Mouse (Mus musculus): Measurements from ENCODE around the gene Tjap1. TPM values are rescaled to one million over a fixed set of nuclear protein-coding genes. Genes with fewer than 3 reads are reported as not detected.
A peak's percentile ranks its signal among the peaks of the same experiment; 100 is the strongest.

Tjap1 gene
- polyA plus RNA-seq, 1 experiment from 2014 or later: 55.3 TPM

DNA sequence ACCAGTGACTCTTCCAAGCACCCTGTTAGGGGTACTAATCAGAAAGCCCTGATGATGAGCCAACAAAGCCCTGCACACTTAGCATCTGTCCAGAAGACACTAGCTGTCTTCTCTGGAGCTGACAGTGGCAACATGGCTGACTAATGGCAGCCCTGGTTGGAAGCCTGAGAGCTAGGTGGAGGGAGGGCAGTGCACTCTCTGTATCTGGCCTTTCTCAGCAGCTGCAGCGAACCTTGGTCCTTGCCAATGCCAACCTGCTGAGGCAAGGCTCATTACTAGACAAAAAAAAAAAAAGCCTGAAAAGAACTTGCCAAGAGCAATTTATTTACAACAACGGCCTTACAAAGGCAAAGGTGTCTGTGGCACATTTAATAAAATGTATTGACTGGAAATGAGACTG, 39.2 kb downstream of the Tjap1 start:
- TF ChIP-seq CTCF (IDR thresholded peaks at IDR 0.05): no peak
- in situ Hi-C loops (cut with MboI; ENCODE audit: low pct_unique_long_range_greater_than_20kb): no loop called here
- CTCF ChIA-PET: no interaction called here
- ATAC-seq (no peak), DNase-seq (ENCODE audit: low read depth, low spot score) (no peak)
- H3K27me3 ChIP-seq: no peaks in the 10 kb centered on the region
- POLR2A ChIA-PET: interaction anchor here (1.1 kb wide), 1 partner anchor 33 kb away, joined by 13 read pairs; no protein-coding TSS in a partner anchor

DNA sequence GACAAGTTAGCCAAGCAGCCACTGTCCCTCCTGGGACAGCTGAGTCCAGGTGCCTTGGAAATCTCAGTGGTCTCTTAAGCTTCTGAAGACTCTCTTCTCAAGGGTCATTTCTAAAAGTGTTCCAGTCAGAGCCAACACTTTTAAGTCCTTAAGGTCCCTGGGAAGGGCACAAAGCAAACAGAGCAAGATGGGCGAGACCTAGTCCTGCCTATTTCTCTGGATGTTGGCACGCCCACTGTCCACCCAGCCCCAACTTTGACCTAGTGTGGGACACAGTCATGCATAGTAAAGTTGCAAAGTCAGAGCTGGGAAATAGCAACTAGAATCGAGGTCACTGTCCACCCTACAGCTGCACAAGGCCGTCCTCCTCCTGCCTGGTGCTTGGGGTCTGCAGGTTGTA, 39.8 kb downstream of the Tjap1 start:
- no peak for TF ChIP-seq CTCF (IDR thresholded peaks at IDR 0.05)
- DNase-seq (ENCODE audit: low read depth, low spot score): no peak
- CTCF ChIA-PET: interaction anchor here (1.3 kb wide), 1 partner anchor 10 kb away, joined by 4 read pairs; no protein-coding TSS in a partner anchor
- no peaks in the 10 kb centered on the region for H3K27me3 ChIP-seq
- no peak for ATAC-seq
- POLR2A ChIA-PET: no interaction called here
- in situ Hi-C loops (cut with MboI; ENCODE audit: low pct_unique_long_range_greater_than_20kb): no loop called here

DNA sequence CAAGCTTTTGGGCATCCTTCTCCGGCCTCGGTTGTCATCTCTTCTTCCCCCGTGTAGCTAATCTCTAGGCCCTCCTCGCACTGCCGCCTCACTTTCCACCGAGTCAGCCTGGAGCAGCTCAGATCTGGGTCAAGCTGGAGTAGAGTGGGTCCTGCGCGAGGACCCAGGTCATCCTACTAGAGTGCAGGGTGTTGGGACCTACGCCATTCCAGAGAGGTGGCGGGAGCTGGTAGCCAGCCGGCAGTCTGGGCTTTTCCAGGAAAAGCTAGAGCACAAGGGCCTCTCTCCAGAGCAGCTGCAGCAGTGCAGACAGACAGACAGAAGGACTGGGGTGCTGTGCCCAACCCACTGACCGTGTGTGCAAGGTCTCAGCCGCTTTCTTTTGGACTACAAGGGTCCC, 40.6 kb downstream of the Tjap1 start:
- CTCF ChIA-PET: interaction anchor here (1.3 kb wide), 1 partner anchor 10 kb away, joined by 4 read pairs; no protein-coding TSS in a partner anchor
- ATAC-seq: no peak
- H3K27me3 ChIP-seq: no peaks in the 10 kb centered on the region
- POLR2A ChIA-PET: interaction anchor here (0.9 kb wide), 1 partner anchor 41 kb away, joined by 3 read pairs; no protein-coding TSS in a partner anchor
- TF ChIP-seq CTCF (IDR thresholded peaks at IDR 0.05): no peak
- no peak for DNase-seq (ENCODE audit: low read depth, low spot score)
- in situ Hi-C loops (cut with MboI; ENCODE audit: low pct_unique_long_range_greater_than_20kb): no loop called here

DNA sequence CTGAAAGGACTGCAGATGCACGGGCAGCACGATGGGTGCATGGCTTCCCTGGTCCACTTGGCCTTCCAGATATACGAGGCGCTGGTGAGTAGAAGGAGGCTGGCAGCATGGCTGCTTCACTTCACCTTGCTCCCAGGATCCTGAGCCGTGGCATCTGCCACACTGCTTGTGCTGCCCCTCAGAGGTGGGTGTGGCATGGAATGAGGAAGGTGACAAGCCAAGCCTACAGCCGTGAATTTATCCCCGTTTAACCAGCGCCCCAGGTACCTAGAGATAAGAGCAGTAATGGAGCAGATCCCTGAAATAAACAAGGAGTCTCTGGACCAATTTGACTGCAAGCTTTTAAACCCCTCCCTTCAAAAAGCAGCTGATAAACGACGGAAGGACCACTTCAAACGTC, 41.4 kb downstream of the Tjap1 start:
- in situ Hi-C loops (cut with MboI; ENCODE audit: low pct_unique_long_range_greater_than_20kb): no loop called here
- TF ChIP-seq CTCF (IDR thresholded peaks at IDR 0.05): no peak
- DNase-seq (ENCODE audit: low read depth, low spot score): no peak
- CTCF ChIA-PET: no interaction called here
- H3K27me3 ChIP-seq: no peaks in the 10 kb centered on the region
- ATAC-seq: no peak
- POLR2A ChIA-PET: interaction anchor here (0.9 kb wide), 1 partner anchor 40 kb away, joined by 3 read pairs; no protein-coding TSS in a partner anchor

DNA sequence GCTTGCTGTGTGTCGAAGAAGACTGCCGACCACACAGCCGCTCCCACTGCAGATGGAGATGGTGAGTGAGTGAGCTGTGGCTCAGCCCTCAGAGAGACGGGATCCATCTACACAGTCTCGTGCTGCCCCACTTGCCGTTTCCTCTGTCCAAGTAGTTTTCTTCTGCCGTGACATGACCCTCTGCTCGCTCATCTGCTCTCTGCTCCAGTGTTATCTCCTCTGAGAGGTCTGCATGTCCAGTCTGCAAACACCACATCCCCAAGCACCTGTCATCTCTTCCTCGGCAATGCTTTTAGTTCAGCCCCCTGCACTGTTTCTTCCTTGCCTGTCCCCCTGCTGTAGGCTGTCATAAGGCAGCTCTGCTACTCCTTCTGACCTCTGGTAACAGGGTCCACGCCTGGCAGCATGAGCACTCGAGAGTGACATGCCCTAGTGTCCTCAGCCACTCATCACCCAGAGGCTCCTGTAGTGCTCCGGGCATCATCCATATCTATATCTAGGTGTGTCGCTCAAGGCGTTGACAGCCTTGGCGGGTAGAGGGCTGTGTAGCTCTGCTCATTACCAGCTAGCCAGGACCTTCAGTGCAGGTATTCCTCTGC, 43.2 kb downstream of the Tjap1 start:
- POLR2A ChIA-PET: interaction anchor here (0.6 kb wide), 1 partner anchor 836 kb away, joined by 3 read pairs; no protein-coding TSS in a partner anchor
- ATAC-seq: no peak
- no peak for TF ChIP-seq CTCF (IDR thresholded peaks at IDR 0.05)
- in situ Hi-C loops (cut with MboI; ENCODE audit: low pct_unique_long_range_greater_than_20kb): no loop called here
- CTCF ChIA-PET: interaction anchor here (1.1 kb wide), 1 partner anchor 12 kb away, joined by 3 read pairs; no protein-coding TSS in a partner anchor
- no peak for DNase-seq (ENCODE audit: low read depth, low spot score)
- no peaks in the 10 kb centered on the region for H3K27me3 ChIP-seq

DNA sequence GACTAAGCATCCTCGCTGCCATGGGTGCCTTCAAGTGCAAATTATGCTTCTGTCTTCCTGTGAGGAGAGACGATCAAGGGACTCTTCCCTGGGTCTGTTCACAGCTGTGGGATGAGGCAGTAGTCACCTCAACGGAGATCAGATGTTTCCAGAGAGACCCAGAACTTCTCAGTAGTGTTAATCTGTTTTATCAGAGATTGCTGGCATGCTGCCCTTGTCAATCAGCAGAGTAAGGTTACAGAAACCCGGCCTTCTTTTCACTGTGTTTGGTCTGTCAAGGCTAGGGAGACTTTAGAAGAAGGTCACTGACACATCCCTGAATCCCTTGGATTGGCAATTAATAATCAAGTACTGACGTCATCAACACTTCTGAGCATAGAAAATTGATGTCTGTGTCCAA, 45.3 kb downstream of the Tjap1 start:
- ATAC-seq (no peak), DNase-seq (ENCODE audit: low read depth, low spot score) (no peak)
- POLR2A ChIA-PET: interaction anchor here (1.3 kb wide), 1 partner anchor 8 kb away, joined by 4 read pairs; no protein-coding TSS in a partner anchor
- TF ChIP-seq CTCF (IDR thresholded peaks at IDR 0.05): no peak
- CTCF ChIA-PET: no interaction called here
- no peaks in the 10 kb centered on the region for H3K27me3 ChIP-seq
- in situ Hi-C loops (cut with MboI; ENCODE audit: low pct_unique_long_range_greater_than_20kb): no loop called here

DNA sequence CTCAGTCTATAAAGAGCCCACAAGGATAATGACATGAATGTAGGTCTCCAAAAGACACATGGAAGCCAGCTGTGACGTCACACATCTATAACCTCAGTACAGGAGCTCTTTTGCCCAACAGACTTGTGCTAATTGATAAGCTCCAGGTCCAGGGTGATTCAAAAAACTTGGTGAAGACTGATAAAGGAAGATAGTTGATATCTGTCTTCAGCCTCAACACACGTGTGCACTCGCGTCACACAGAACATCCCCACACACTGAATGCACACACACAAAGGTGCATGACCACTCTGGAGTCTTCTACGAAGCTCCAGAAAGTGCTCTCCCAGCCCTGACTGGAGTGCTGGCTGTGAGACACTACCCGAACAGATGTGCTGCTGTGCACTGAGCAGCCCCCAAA, 45.7 kb downstream of the Tjap1 start:
- in situ Hi-C loops (cut with MboI; ENCODE audit: low pct_unique_long_range_greater_than_20kb): no loop called here
- ChIA-PET CTCF (no interaction called here), POLR2A (no interaction called here)
- ATAC-seq: no peak
- no peak for TF ChIP-seq CTCF (IDR thresholded peaks at IDR 0.05)
- H3K27me3 ChIP-seq: no peaks in the 10 kb centered on the region
- DNase-seq (ENCODE audit: low read depth, low spot score): no peak

DNA sequence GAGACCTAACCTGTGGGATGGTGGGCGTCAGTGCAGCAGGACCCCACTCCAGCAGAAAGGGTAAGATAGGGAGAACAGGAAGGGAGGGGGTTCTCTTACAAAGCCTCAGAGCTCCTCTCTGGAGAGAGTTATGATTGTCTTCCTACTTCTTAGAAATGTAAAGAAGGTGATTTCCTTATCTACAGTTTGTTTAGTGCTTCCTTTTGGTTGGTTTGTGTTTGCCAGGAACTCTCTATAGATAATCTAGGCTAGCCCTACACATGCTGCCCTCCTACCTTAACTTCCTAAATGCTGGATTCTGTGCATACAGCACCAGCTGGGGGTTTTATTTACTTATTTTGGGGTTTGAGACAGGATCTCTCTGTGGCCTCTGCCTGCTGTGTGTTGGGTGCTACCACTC, 46.8 kb downstream of the Tjap1 start:
- POLR2A ChIA-PET: no interaction called here
- DNase-seq (ENCODE audit: low read depth, low spot score): no peak
- no peak for ATAC-seq
- no peak for TF ChIP-seq CTCF (IDR thresholded peaks at IDR 0.05)
- H3K27me3 ChIP-seq: no peaks in the 10 kb centered on the region
- CTCF ChIA-PET: no interaction called here
- in situ Hi-C loops (cut with MboI; ENCODE audit: low pct_unique_long_range_greater_than_20kb): no loop called here

DNA sequence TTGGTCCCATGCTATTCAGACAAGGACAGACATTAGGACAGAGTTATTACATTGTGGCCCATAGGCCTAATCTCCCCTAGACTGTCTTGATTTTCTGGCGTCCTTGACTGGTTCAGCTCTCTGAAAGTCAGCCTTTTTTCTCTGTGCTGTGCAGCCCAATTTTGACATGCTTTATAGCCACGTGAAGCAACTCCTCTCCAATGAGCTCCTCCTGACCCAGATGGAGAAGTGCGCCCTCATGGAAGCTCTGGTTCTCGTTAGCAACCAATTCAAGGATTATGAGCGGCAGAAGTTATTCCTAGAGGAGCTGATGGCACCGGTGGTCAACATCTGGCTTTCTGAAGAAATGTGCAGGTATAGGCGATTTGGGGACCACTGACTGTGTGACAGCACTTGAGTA, 55.2 kb downstream of the Tjap1 start:
- ATAC-seq: no peak
- CTCF ChIA-PET: interaction anchor here (0.9 kb wide), 2 partner anchors 12 to 47 kb away, joined by 3 read pairs; no protein-coding TSS in a partner anchor
- no peak for TF ChIP-seq CTCF (IDR thresholded peaks at IDR 0.05)

DNA sequence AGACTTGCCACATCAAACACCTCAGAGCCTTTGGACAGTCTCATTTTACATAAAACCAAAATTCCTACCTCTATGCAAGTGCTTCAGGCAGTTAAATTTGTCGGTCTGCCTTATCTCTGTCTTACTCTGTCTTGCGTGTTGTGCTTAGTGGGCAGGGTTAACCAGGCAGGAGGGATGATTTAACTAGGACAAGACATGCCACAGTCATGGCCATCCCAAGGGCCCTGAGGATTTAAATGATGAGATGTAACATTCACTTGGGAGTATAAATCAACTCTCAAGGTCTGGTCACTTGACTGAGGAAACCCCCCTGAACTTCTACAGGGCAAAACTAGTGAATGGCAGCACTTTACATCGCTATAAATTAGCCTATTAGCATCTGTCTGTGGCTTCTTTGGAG, 61.2 kb downstream of the Tjap1 start:
- H3K27me3 ChIP-seq: no peaks in the 10 kb centered on the region
- DNase-seq (ENCODE audit: low read depth, low spot score): no peak
- in situ Hi-C loops (cut with MboI; ENCODE audit: low pct_unique_long_range_greater_than_20kb): no loop called here
- CTCF ChIA-PET: interaction anchor here (1.6 kb wide), 1 partner anchor 173 kb away, joined by 3 read pairs; no protein-coding TSS in a partner anchor
- ATAC-seq: no peak
- no peak for TF ChIP-seq CTCF (IDR thresholded peaks at IDR 0.05)
- POLR2A ChIA-PET: interaction anchor here (0.7 kb wide), 1 partner anchor 8 kb away, joined by 3 read pairs; no protein-coding TSS in a partner anchor

More for the DNA sequence above, 55.2 kb downstream of the Tjap1 start:
- DNase-seq (ENCODE audit: low read depth, low spot score): no peak
- POLR2A ChIA-PET: interaction anchor here (0.6 to 1.4 kb wide), 2 partner anchors 16 to 721 kb away, joined by 3 to 5 read pairs; partner anchors contain the start of gene Aars2
- no peaks in the 10 kb centered on the region for H3K27me3 ChIP-seq
- in situ Hi-C loops (cut with MboI; ENCODE audit: low pct_unique_long_range_greater_than_20kb): no loop called here

DNA sequence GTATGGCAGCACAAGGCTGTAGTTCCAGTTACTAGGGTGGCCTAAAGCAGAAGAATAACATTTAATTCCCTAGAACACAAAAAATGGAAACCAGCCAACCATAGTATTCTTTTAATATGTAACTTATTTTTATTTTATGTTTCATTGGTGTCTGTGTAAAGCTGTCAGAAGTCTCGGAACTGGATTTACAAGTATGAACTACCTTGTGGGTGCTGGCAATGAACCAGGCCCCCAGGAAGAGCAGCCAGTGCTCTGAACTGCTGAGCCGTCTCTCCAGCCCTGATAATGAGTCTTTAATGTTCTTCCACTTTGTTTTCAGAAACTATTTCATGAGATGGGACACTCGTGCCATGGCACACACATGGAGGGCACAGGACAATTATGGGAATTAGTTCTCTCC, 72.3 kb downstream of the Tjap1 start:
- ATAC-seq: peak; percentile 73
- H3K27me3 ChIP-seq: no peaks in the 10 kb centered on the region
- DNase-seq (ENCODE audit: low read depth, low spot score): peak; percentile 86
- ChIA-PET CTCF (interaction anchor here (1.3 kb wide), 1 partner anchor 18 kb away, joined by 3 read pairs; no protein-coding TSS in a partner anchor), POLR2A (no interaction called here)
- in situ Hi-C loops (cut with MboI; ENCODE audit: low pct_unique_long_range_greater_than_20kb): no loop called here
- no peak for TF ChIP-seq CTCF (IDR thresholded peaks at IDR 0.05)

Other genes with a start within 250 kb of the Tjap1 start
- 100 TPM for gene Mrps18a, start 172.0 kb downstream of the Tjap1 start, polyA plus RNA-seq (2021)
- gene Rsph9, start 138.8 kb downstream of the Tjap1 start, polyA plus RNA-seq (2021): 29.3 TPM
- gene Mad2l1bp, start 129.5 kb downstream of the Tjap1 start, polyA plus RNA-seq (2021): 14.6 TPM
- gene Gtpbp2, start 122.0 kb downstream of the Tjap1 start, polyA plus RNA-seq (2021): 84.7 TPM
- gene Polh, start 80.4 kb downstream of the Tjap1 start, polyA plus RNA-seq (2021): 14.4 TPM
- 48.3 TPM for gene Xpo5, start 80.2 kb downstream of the Tjap1 start, polyA plus RNA-seq (2021)
- 93.1 TPM for gene Polr1c, start 35.0 kb downstream of the Tjap1 start, polyA plus RNA-seq (2021)
- 88.7 TPM for gene Yipf3, start 34.9 kb downstream of the Tjap1 start, polyA plus RNA-seq (2021)
- 9.4 TPM for gene Lrrc73, start 29.5 kb downstream of the Tjap1 start, polyA plus RNA-seq (2021)
- gene Dlk2, start 14.4 kb upstream of the Tjap1 start, polyA plus RNA-seq (2021): 1.4 TPM
- gene Abcc10, start 45.3 kb upstream of the Tjap1 start, polyA plus RNA-seq (2021): 7.6 TPM
- 18.6 TPM for gene Zfp318, start 100.7 kb upstream of the Tjap1 start, polyA plus RNA-seq (2021)
- not detected for gene Crip3, start 145.9 kb upstream of the Tjap1 start, polyA plus RNA-seq (2021)
- not detected for gene Slc22a7, start 155.4 kb upstream of the Tjap1 start, polyA plus RNA-seq (2021)
- 0.21 TPM for gene Ttbk1, start 204.6 kb upstream of the Tjap1 start, polyA plus RNA-seq (2021)
- 16.9 TPM for gene Dnph1, start 213.7 kb upstream of the Tjap1 start, polyA plus RNA-seq (2021)